Mouse (Mus musculus): ENCODE measurements around the gene Abi1. TPM values are rescaled to one million over a fixed set of nuclear protein-coding genes. Genes with fewer than 3 reads are reported as not detected.

The Abi1 gene
- total and polyA plus RNA-seq, 3 experiments, result 51.9 to 138 (median 120) TPM

DNA sequence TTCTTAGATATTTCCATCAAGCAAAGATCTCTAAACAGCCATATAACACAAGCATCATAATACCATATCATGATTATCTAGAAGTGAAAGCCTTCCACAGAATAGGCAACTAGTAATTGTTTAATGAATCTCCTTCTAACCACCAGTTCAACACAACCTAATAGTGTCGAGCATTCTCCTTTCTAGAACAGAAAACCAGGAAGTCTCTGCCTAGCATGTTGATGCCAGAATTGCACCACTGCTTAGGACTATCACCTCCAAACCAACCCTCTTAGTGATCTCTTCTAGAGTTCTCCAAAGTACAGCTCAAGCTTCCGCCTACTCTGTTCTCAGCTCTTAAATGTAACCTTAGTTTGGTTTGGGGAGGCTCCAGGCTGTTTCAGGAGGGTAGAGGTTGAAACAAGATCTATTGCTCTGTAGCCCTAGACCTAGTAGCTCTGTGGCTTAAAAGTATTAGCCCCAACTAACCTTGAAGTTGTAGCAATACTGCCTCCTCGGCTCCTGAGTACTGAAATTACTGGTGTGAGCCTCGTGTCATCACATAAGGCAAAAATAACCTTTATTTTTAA, 16.2 kb downstream of the Abi1 start:
- ATAC-seq (ENCODE audit: extremely low read depth, insufficient number of reproducible peaks, low FRiP score, poor library complexity, severe bottlenecking), result no peak
- TF ChIP-seq POLR2AphosphoS5 (IDR thresholded peaks at IDR 0.05; ENCODE audit: insufficient replicate concordance, low read depth, low read length), result no peak
- TF ChIP-seq CTCF (IDR thresholded peaks at IDR 0.05; ENCODE audit: low read depth, low read length), result no peak
- TF ChIP-seq GATA2 (IDR thresholded peaks at IDR 0.05; ENCODE audit: borderline replicate concordance, low read depth, low read length), result no peak
- TF ChIP-seq TAL1 (conservative IDR thresholded peaks at IDR 0.05; ENCODE audit: low read depth, low read length), result no peak
- TF ChIP-seq GATA1 (IDR thresholded peaks at IDR 0.05; ENCODE audit: borderline replicate concordance, low read length), result no peak
- peaks cover 42% of the 10 kb centered on the region for H3K4me1 ChIP-seq (ENCODE audit: insufficient read depth, low read depth, low read length)

DNA sequence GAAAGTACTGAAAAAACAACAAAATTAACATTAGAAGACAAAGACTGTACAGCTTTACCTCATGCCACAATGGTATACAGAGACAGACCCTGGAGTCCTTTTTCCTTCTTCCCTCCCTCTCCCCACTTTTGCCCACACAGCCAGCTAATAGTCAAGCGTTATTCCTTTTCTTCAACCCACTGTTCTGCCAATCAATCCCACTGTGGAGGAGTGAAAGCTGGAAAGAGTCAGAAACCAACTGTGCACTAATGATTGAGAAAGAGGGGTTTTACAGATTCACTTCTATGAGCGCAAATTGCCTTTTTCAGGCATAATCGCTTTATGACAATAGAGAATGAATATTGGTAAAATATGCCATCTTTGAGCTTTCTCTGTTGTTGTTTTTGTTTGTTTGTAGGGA, 17.0 kb downstream of the Abi1 start:
- Histone ChIP-seq H3K4me1 (ENCODE audit: insufficient read depth, low read depth, low read length) (peaks cover 41% of the 10 kb centered on the region), H3K36me3 (replicated peaks) (peaks cover 39% of the 10 kb centered on the region), H3K27me3 (ENCODE audit: insufficient read depth, low read length) (no peaks in the 10 kb centered on the region), H3K4me3 (ENCODE audit: low read depth, low read length) (no peak overlapping the region), H3K9me3 (replicated peaks) (no peaks in the 10 kb centered on the region)
- ATAC-seq (ENCODE audit: extremely low read depth, insufficient number of reproducible peaks, low FRiP score, poor library complexity, severe bottlenecking) (no peak), DNase-seq (ENCODE audit: low spot score) (no peak)
- TF ChIP-seq CTCF (IDR thresholded peaks at IDR 0.05; ENCODE audit: low read depth, low read length), result no peak
- TF ChIP-seq TAL1 (conservative IDR thresholded peaks at IDR 0.05; ENCODE audit: low read depth, low read length), result no peak
- no peak for TF ChIP-seq POLR2AphosphoS5 (IDR thresholded peaks at IDR 0.05; ENCODE audit: insufficient replicate concordance, low read depth, low read length)
- no peak for TF ChIP-seq GATA1 (IDR thresholded peaks at IDR 0.05; ENCODE audit: borderline replicate concordance, low read length)
- no peak for TF ChIP-seq GATA2 (IDR thresholded peaks at IDR 0.05; ENCODE audit: borderline replicate concordance, low read depth, low read length)

More for the DNA sequence above, 16.2 kb downstream of the Abi1 start:
- H3K4me3 ChIP-seq (ENCODE audit: low read depth, low read length), result no peak overlapping the region
- H3K9me3 ChIP-seq (replicated peaks), result no peaks in the 10 kb centered on the region
- H3K36me3 ChIP-seq (replicated peaks), result peaks cover 42% of the 10 kb centered on the region
- no peaks in the 10 kb centered on the region for H3K27me3 ChIP-seq (ENCODE audit: insufficient read depth, low read length)
- DNase-seq (ENCODE audit: low spot score), result no peak

DNA sequence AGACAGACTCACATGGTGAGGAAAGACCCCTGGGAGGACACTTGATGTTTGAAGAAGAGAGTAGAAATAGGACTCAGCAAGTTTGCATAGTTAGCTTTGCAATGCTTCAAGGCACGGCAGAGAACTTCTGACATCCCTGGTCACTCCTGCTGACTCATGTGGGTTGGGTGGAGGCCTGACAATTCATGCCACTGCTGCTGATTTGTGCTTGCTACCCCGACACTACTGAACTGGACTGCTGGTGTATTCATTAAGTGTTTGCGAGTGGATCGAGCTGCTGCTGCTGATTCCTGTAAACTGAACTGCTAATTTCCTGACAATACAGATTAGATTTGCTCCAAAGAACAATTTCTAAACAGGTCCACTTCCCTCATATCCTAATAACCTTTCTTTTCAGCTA, 18.3 kb downstream of the Abi1 start:
- DNase-seq (ENCODE audit: low spot score) (no peak), ATAC-seq (ENCODE audit: extremely low read depth, insufficient number of reproducible peaks, low FRiP score, poor library complexity, severe bottlenecking) (peak; percentile 45)
- TF ChIP-seq TAL1 (conservative IDR thresholded peaks at IDR 0.05; ENCODE audit: low read depth, low read length) (no peak), GATA1 (IDR thresholded peaks at IDR 0.05; ENCODE audit: borderline replicate concordance, low read length) (no peak), GATA2 (IDR thresholded peaks at IDR 0.05; ENCODE audit: borderline replicate concordance, low read depth, low read length) (no peak), CTCF (IDR thresholded peaks at IDR 0.05; ENCODE audit: low read depth, low read length) (no peak), POLR2AphosphoS5 (IDR thresholded peaks at IDR 0.05; ENCODE audit: insufficient replicate concordance, low read depth, low read length) (no peak)
- H3K36me3 ChIP-seq (replicated peaks), result peaks cover 34% of the 10 kb centered on the region
- H3K4me1 ChIP-seq (ENCODE audit: insufficient read depth, low read depth, low read length), result peaks cover 41% of the 10 kb centered on the region
- no peak overlapping the region; the same call in 1 of the 2 replicates for H3K4me3 ChIP-seq (ENCODE audit: low read depth, low read length)
- no peaks in the 10 kb centered on the region for H3K9me3 ChIP-seq (replicated peaks)
- no peaks in the 10 kb centered on the region for H3K27me3 ChIP-seq (ENCODE audit: insufficient read depth, low read length)

DNA sequence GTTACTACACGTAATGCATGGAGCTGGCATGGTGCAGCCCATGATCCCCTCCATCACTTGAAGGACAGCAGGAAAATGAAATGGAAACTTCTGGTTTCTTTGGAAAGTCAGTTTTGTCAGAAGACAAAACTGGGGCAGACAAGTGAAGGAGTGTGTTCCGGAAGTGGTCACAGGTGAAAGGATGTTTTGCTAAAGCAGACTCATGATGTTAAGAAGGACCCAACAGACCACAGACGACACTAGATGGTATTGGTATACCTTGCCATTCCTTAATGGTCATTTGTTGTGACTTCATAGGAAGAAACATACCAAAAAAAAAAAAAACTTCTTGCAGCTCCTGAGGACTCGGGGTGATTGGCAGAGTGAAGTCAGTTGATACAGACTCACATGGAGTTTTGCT, 18.7 kb downstream of the Abi1 start:
- H3K9me3 ChIP-seq (replicated peaks), result no peaks in the 10 kb centered on the region
- no peak for TF ChIP-seq POLR2AphosphoS5 (IDR thresholded peaks at IDR 0.05; ENCODE audit: insufficient replicate concordance, low read depth, low read length)
- TF ChIP-seq GATA1 (IDR thresholded peaks at IDR 0.05; ENCODE audit: borderline replicate concordance, low read length), result no peak
- TF ChIP-seq CTCF (IDR thresholded peaks at IDR 0.05; ENCODE audit: low read depth, low read length), result no peak
- TF ChIP-seq GATA2 (IDR thresholded peaks at IDR 0.05; ENCODE audit: borderline replicate concordance, low read depth, low read length), result no peak
- TF ChIP-seq TAL1 (conservative IDR thresholded peaks at IDR 0.05; ENCODE audit: low read depth, low read length), result no peak
- DNase-seq (ENCODE audit: low spot score), result no peak
- peaks cover 30% of the 10 kb centered on the region for H3K36me3 ChIP-seq (replicated peaks)
- ATAC-seq (ENCODE audit: extremely low read depth, insufficient number of reproducible peaks, low FRiP score, poor library complexity, severe bottlenecking), result no peak
- no peaks in the 10 kb centered on the region for H3K27me3 ChIP-seq (ENCODE audit: insufficient read depth, low read length)
- H3K4me3 ChIP-seq (ENCODE audit: low read depth, low read length), result no peak overlapping the region
- peaks cover 39% of the 10 kb centered on the region for H3K4me1 ChIP-seq (ENCODE audit: insufficient read depth, low read depth, low read length)

DNA sequence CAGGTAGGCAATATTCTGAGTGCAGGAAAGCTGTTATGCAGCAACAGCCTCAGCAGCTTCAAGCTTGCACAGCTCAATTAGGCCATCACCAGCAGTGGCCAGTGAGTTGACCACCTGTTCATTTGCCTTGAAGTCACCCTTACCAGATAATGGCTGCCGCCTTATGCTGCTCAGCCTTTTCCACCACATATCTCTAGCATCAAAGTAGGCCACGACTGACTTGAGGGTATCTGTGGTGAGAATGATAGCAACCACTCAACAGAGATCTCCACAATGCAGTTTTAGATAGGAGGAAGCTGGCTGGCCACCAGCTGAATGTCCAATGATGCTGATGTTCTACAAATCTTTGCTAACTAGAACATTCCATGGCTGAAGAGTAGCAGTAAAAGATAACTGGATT, 20.9 kb downstream of the Abi1 start:
- Histone ChIP-seq H3K4me3 (ENCODE audit: low read depth, low read length) (no peak overlapping the region), H3K4me1 (ENCODE audit: insufficient read depth, low read depth, low read length) (peaks cover 50% of the 10 kb centered on the region), H3K36me3 (replicated peaks) (peaks cover 22% of the 10 kb centered on the region), H3K9me3 (replicated peaks) (no peaks in the 10 kb centered on the region), H3K27me3 (ENCODE audit: insufficient read depth, low read length) (no peaks in the 10 kb centered on the region)
- ATAC-seq (ENCODE audit: extremely low read depth, insufficient number of reproducible peaks, low FRiP score, poor library complexity, severe bottlenecking) (no peak; the same call in 1 of the 2 replicates), DNase-seq (ENCODE audit: low spot score) (no peak)
- no peak for TF ChIP-seq CTCF (IDR thresholded peaks at IDR 0.05; ENCODE audit: low read depth, low read length)
- no peak for TF ChIP-seq GATA1 (IDR thresholded peaks at IDR 0.05; ENCODE audit: borderline replicate concordance, low read length)
- no peak for TF ChIP-seq GATA2 (IDR thresholded peaks at IDR 0.05; ENCODE audit: borderline replicate concordance, low read depth, low read length)
- no peak for TF ChIP-seq POLR2AphosphoS5 (IDR thresholded peaks at IDR 0.05; ENCODE audit: insufficient replicate concordance, low read depth, low read length)

DNA sequence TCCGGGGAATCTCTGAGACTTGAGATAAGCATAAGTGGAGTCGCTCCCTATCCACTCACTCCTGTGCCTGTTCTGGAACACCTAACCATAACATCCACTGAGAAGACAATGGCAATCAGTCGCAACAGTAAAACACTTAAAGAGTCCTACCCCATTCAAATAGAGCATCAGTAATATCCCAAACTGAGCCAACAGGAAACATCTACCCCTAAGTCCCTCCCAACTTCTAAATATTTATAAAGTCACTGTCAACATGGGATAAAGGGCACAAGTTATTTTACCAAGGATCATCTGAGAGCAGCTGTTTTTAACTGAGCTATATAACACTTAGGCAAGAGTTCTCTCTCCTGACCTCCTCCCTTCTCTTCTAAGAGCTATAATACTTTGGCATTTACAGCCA, 23.9 kb downstream of the Abi1 start:
- H3K36me3 ChIP-seq (replicated peaks), result peaks cover 11% of the 10 kb centered on the region
- H3K9me3 ChIP-seq (replicated peaks), result no peaks in the 10 kb centered on the region
- H3K4me3 ChIP-seq (ENCODE audit: low read depth, low read length), result no peak overlapping the region
- no peak for TF ChIP-seq POLR2AphosphoS5 (IDR thresholded peaks at IDR 0.05; ENCODE audit: insufficient replicate concordance, low read depth, low read length)
- TF ChIP-seq CTCF (IDR thresholded peaks at IDR 0.05; ENCODE audit: low read depth, low read length), result no peak
- TF ChIP-seq GATA2 (IDR thresholded peaks at IDR 0.05; ENCODE audit: borderline replicate concordance, low read depth, low read length), result no peak
- TF ChIP-seq GATA1 (IDR thresholded peaks at IDR 0.05; ENCODE audit: borderline replicate concordance, low read length), result no peak
- no peak for TF ChIP-seq TAL1 (conservative IDR thresholded peaks at IDR 0.05; ENCODE audit: low read depth, low read length)
- H3K27me3 ChIP-seq (ENCODE audit: insufficient read depth, low read length), result no peaks in the 10 kb centered on the region
- no peak for DNase-seq (ENCODE audit: low spot score)
- H3K4me1 ChIP-seq (ENCODE audit: insufficient read depth, low read depth, low read length), result peaks cover 26% of the 10 kb centered on the region
- ATAC-seq (ENCODE audit: extremely low read depth, insufficient number of reproducible peaks, low FRiP score, poor library complexity, severe bottlenecking), result no peak
